Mouse (Mus musculus) megakaryocyte progenitor cell, adult 5-6 weeks (primary cell): ENCODE measurements around the gene Egfr. TPM values are rescaled to one million over a fixed set of nuclear protein-coding genes. Genes with fewer than 3 reads are reported as not detected.
A peak's percentile ranks its signal among the peaks of the same experiment; 100 is the strongest.

Experiments used
- ATAC-seq: replicated peaks from 2 replicates; pipeline ENCODE4 v1.8.0; 2016; ENCODE audit warnings: mild to moderate bottlenecking, moderate TSS enrichment, inconsistent platforms; ENCODE audit not compliant: poor library complexity
- total RNA-seq, 2 experiments: library from RNA; stranded (forward) in 1 of 2; stranded (reverse) in 1 of 2; fragments of 157-497, 149-512 nt in 1 of 2; fragments of 200-1000 nt in 1 of 2; gene quantifications; 2 replicates each; pipeline versions ENCODE4 v1.2.3 to v1.2.4; 2015 to 2017

Egfr gene
- total RNA-seq, 2 experiments from 2014 or later = not detected

- no peak for ATAC-seq
Observed at GRCm38 (mm10) chr11:16821668-16822254, 69.8 kb downstream of the Egfr start.

- no peak for ATAC-seq
Observed at GRCm38 (mm10) chr11:16823830-16824545, 72.0 kb downstream of the Egfr start.

- no peak for ATAC-seq
Observed at GRCm38 (mm10) chr11:16829468-16829867, 77.5 kb downstream of the Egfr start.

- ATAC-seq = no peak
Observed at GRCm38 (mm10) chr11:16830531-16831227, 78.7 kb downstream of the Egfr start.

GRCm38 (mm10) chr11:16831974-16832464 is 80.0 kb downstream of the Egfr start:
- ATAC-seq = no peak

GRCm38 (mm10) chr11:16838772-16839171 is 86.8 kb downstream of the Egfr start:
- no peak for ATAC-seq

GRCm38 (mm10) chr11:16842924-16843323 is 90.9 kb downstream of the Egfr start:
- no peak for ATAC-seq

- no peak for ATAC-seq
Observed at GRCm38 (mm10) chr11:16843889-16844568, 92.0 kb downstream of the Egfr start.

GRCm38 (mm10) chr11:16848881-16849280 is 96.9 kb downstream of the Egfr start:
- ATAC-seq = no peak

- no peak for ATAC-seq
Observed at GRCm38 (mm10) chr11:16851361-16851760, 99.4 kb downstream of the Egfr start.

- ATAC-seq = no peak
Observed at GRCm38 (mm10) chr11:16854111-16854510, 102.1 kb downstream of the Egfr start.

GRCm38 (mm10) chr11:16857346-16857745 is 105.3 kb downstream of the Egfr start:
- no peak for ATAC-seq

GRCm38 (mm10) chr11:16861037-16861436 is 109.0 kb downstream of the Egfr start:
- ATAC-seq = no peak

- ATAC-seq = no peak
Observed at GRCm38 (mm10) chr11:16863547-16863946, 111.5 kb downstream of the Egfr start.

GRCm38 (mm10) chr11:16864980-16865561 is 113.1 kb downstream of the Egfr start:
- ATAC-seq = no peak

- ATAC-seq = no peak
Observed at GRCm38 (mm10) chr11:16868051-16868450, 116.0 kb downstream of the Egfr start.

GRCm38 (mm10) chr11:16869506-16869905 is 117.5 kb downstream of the Egfr start:
- 0 out of 2 replicates have a peak, but pooled peaks have one; percentile 6 for ATAC-seq

GRCm38 (mm10) chr11:16871120-16871519 is 119.1 kb downstream of the Egfr start:
- peak; percentile 54; the same call in 1 of the 2 replicates for ATAC-seq

GRCm38 (mm10) chr11:16877676-16878378 is 125.8 kb downstream of the Egfr start:
- no peak for ATAC-seq

- no peak for ATAC-seq
Observed at GRCm38 (mm10) chr11:16881932-16882331, 129.9 kb downstream of the Egfr start.
